Mouse (Mus musculus) C2C12 (cell line): ENCODE results near the gene Zmym5. TPM values are rescaled to one million over a fixed set of nuclear protein-coding genes. Genes with fewer than 3 reads are reported as not detected.

Experiments used
- H3K27me3 ChIP-seq: one replicate; pipeline ENCODE4 v1.6.1; 2011; ENCODE audit not compliant: control insufficient read depth, insufficient read depth, insufficient read length
- H3K36me3 ChIP-seq: one replicate; pipeline ENCODE4 v1.6.1; 2011; ENCODE audit not compliant: control insufficient read depth, insufficient read depth
- H3K4me3 ChIP-seq: one replicate; pipeline ENCODE4 v1.5.1; 2011; ENCODE audit warnings: mild to moderate bottlenecking, control low read depth; ENCODE audit not compliant: poor library complexity, insufficient read depth, severe bottlenecking
- H3K79me2 ChIP-seq: one replicate; pipeline ENCODE4 v1.6.1; 2011; ENCODE audit not compliant: control insufficient read depth, insufficient read depth
- H3K79me3 ChIP-seq: one replicate; pipeline ENCODE4 v1.6.1; 2011; ENCODE audit warnings: low read depth, control low read depth
- H3ac ChIP-seq: one replicate; pipeline ENCODE3; 2011; ENCODE audit warnings: low read depth; ENCODE audit not compliant: control insufficient read depth, insufficient read length
- CEBPB ChIP-seq: IDR thresholded peaks from one replicate; pipeline ENCODE4 v1.6.1; 2011; ENCODE audit warnings: low read depth, mild to moderate bottlenecking, control low read depth, moderate library complexity
- CTCF ChIP-seq: IDR thresholded peaks from one replicate; pipeline ENCODE4 v1.5.1; 2011; ENCODE audit not compliant: control insufficient read depth, insufficient read depth, insufficient read length
- FOSL1 ChIP-seq: IDR thresholded peaks from one replicate; pipeline ENCODE4 v1.8.0; 2011; ENCODE audit warnings: mild to moderate bottlenecking, low read length; ENCODE audit not compliant: poor library complexity, insufficient read depth, severe bottlenecking
- MAX ChIP-seq: IDR thresholded peaks from one replicate; pipeline ENCODE4 v1.6.1; 2011; ENCODE audit warnings: mild to moderate bottlenecking, control low read depth
- MYOD1 ChIP-seq: IDR thresholded peaks from one replicate; pipeline ENCODE4 v1.6.1; 2011; ENCODE audit warnings: low read depth; ENCODE audit not compliant: control insufficient read depth, insufficient read length
- MYOG ChIP-seq: IDR thresholded peaks from one replicate; pipeline ENCODE4 v1.6.1; 2011; ENCODE audit not compliant: control insufficient read depth, insufficient read length; ENCODE audit errors: extremely low read depth
- USF1 ChIP-seq: IDR thresholded peaks from one replicate; pipeline ENCODE4 v1.6.1; 2011; ENCODE audit warnings: low read depth, mild to moderate bottlenecking, control low read depth, moderate library complexity
- polyA plus RNA-seq: library from polyadenylated mRNA; unstranded; fragments of >200 nt; fragmentation: generic; extraction: Trizol; gene quantifications from one replicate; pipeline ENCODE4 v1.2.1, GENCODE M21; 2012; ENCODE audit warnings: missing spikeins

Gene Zmym5
- polyA plus RNA-seq, 1 experiment = 2.3 TPM

- TF ChIP-seq MYOG = no peak
- no peak for TF ChIP-seq CTCF
- no peak for TF ChIP-seq MAX
- no peak for TF ChIP-seq CEBPB
- no peak for TF ChIP-seq MYOD1
- Histone ChIP-seq H3K79me3 (no peaks in the 10 kb centered on the region), H3K4me3 (no peak overlapping the region), H3K36me3 (no peaks in the 10 kb centered on the region), H3ac (no peak overlapping the region), H3K79me2 (no peaks in the 10 kb centered on the region), H3K27me3 (no peaks in the 10 kb centered on the region)
Measured at GRCm38 (mm10) chr14:56832563-56833113, 21.1 kb upstream of the Zmym5 start.

GRCm38 (mm10) chr14:56832147-56832546 lies 20.6 kb upstream of the Zmym5 start:
- Histone ChIP-seq H3K79me2 (no peaks in the 10 kb centered on the region), H3K4me3 (no peak overlapping the region), H3K36me3 (no peaks in the 10 kb centered on the region), H3ac (no peak overlapping the region), H3K79me3 (no peaks in the 10 kb centered on the region), H3K27me3 (no peaks in the 10 kb centered on the region)
- no peak for TF ChIP-seq MYOG
- TF ChIP-seq CTCF = no peak
- no peak for TF ChIP-seq MAX
- no peak for TF ChIP-seq USF1
- no peak for TF ChIP-seq FOSL1
- TF ChIP-seq MYOD1 = no peak
- TF ChIP-seq CEBPB = no peak

- Histone ChIP-seq H3ac (no peak overlapping the region), H3K79me2 (no peaks in the 10 kb centered on the region), H3K27me3 (no peaks in the 10 kb centered on the region), H3K79me3 (no peaks in the 10 kb centered on the region), H3K36me3 (no peaks in the 10 kb centered on the region), H3K4me3 (no peak overlapping the region)
- TF ChIP-seq MAX (no peak), USF1 (no peak), CTCF (no peak), FOSL1 (no peak), MYOD1 (no peak), CEBPB (no peak), MYOG (no peak)
Measured at GRCm38 (mm10) chr14:56830491-56831045, 19.1 kb upstream of the Zmym5 start.

GRCm38 (mm10) chr14:56824562-56824961 lies 13.0 kb upstream of the Zmym5 start:
- Histone ChIP-seq H3K79me3 (no peaks in the 10 kb centered on the region), H3ac (no peak overlapping the region), H3K36me3 (no peaks in the 10 kb centered on the region), H3K27me3 (no peaks in the 10 kb centered on the region), H3K4me3 (no peak overlapping the region), H3K79me2 (no peaks in the 10 kb centered on the region)
- TF ChIP-seq MYOD1 = no peak
- TF ChIP-seq MAX = no peak

GRCm38 (mm10) chr14:56817616-56818015 lies 6.1 kb upstream of the Zmym5 start:
- H3K79me3 ChIP-seq = no peaks in the 10 kb centered on the region
- no peaks in the 10 kb centered on the region for H3K27me3 ChIP-seq
- no peak for TF ChIP-seq MYOD1
- H3K4me3 ChIP-seq = no peak overlapping the region
- H3ac ChIP-seq = no peak overlapping the region
- H3K36me3 ChIP-seq = no peaks in the 10 kb centered on the region
- no peaks in the 10 kb centered on the region for H3K79me2 ChIP-seq

GRCm38 (mm10) chr14:56817131-56817530 lies 5.6 kb upstream of the Zmym5 start:
- H3K27me3 ChIP-seq = no peaks in the 10 kb centered on the region
- H3K4me3 ChIP-seq = no peak overlapping the region
- H3ac ChIP-seq = no peak overlapping the region
- no peaks in the 10 kb centered on the region for H3K79me3 ChIP-seq
- H3K36me3 ChIP-seq = no peaks in the 10 kb centered on the region
- TF ChIP-seq USF1 = no peak
- TF ChIP-seq MYOD1 = no peak
- TF ChIP-seq FOSL1 = no peak
- no peaks in the 10 kb centered on the region for H3K79me2 ChIP-seq

- TF ChIP-seq CEBPB (no peak), MYOD1 (no peak), CTCF (no peak)
- Histone ChIP-seq H3ac (no peak overlapping the region), H3K4me3 (no peak overlapping the region), H3K79me3 (no peaks in the 10 kb centered on the region), H3K79me2 (no peaks in the 10 kb centered on the region), H3K27me3 (no peaks in the 10 kb centered on the region), H3K36me3 (no peaks in the 10 kb centered on the region)
Measured at GRCm38 (mm10) chr14:56816541-56816940, 5.0 kb upstream of the Zmym5 start.
